Mouse (Mus musculus) cerebellum, adult 8-10 months (tissue): ENCODE measurements at regions not wholly inside any gene's neighbourhood (a gene's known extent, or its start where the extent isn't known, plus 50 kb on each side); places are given as distances from the start of the nearest gene placed in this dataset.

Source experiments
- DNase-seq: peaks from one replicate; pipeline ENCODE4 v3.0.0; 2022

DNA sequence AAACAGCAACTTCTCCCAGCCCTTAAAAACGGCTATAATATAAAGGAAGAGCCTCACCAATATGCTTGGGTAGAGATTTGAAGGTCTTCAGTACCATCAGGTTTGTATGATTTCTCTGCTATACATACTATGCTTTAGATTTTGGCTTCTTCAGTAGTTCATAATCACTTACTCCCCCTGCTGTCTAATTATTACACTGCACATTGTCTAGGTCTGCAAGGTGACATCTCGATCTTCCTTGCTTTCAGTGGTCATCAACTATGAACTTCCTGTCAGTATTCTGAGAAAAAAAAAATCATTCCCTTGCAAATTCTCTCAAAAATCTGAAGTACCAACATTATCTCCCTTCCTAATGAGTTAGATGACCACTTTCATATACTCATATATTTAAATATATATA is 225.4 kb upstream of the Galnt5 start:
- no peak for DNase-seq

DNA sequence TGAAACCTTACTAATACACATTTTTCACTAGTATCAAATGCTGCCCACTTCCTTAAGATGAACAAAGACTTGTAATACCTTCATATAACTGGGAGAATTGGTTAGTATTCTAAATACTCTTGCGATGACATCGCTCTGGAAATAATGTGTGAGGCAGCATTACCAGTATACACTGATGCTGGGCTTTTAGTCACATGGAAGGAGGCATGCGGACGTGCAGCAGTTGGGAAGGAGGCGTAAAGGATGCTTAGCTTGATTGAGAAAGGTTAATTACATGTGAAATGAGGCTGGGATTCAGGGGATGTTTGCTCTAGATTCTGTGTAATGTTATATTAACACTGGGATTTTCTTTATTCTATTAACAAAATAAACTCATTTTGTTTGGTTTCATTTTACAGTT is 221.5 kb upstream of the Galnt5 start:
- DNase-seq = no peak

DNA sequence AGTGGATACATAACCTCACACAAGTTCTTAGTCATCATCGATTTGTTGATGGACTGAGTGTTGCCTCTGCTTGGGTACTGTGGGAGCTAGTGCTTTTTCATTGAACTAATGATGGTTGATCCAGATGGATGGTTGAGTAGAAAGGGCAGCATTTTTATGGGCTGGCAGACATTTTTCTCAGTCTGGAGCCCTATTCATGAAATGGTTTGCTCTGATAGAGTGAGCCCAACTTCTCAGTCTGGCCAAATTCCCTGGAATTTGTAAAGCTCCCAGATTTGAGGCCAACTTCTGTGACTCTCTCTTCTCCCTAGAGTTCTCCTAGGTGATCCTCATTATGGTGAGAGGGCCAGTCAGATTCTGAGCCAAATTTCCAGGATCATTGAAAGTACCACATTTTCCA is 216.8 kb upstream of the Galnt5 start:
- DNase-seq = no peak

DNA sequence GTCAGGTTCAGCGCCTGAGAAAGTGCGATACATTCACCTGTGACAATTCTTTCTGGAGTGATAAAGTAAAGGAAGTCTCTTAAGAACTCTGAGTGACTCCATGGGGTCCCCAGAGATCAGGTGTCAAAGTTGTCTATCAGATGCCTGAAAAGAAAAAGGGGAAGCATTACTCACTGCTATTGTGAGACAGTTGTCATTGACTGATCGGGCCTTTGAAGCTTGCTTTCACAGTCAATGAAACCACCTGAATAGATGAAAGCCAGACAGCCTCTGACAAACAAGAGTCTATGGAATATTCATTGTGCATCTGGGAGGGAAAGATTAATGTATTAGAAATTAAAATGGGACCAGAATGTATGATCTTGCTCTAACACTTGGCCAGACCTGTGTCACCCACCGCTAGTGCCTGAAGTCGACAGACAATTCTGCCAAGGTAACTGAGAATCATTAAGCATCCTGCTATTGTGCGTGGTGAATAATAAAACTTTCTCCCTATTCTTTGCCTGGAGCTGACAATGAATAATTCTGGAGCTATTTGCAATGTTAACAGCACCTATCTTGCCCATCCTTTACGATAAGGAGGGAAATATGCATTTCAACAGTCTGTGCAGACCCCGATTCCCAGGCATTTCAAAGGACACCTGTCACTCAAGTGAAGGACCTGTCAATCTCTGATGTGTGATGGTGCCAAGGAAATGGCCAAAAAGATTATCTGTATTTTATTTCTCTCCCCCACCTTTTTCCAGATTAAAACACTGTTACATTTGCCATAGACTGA is 204.0 kb upstream of the Galnt5 start:
- no peak for DNase-seq

DNA sequence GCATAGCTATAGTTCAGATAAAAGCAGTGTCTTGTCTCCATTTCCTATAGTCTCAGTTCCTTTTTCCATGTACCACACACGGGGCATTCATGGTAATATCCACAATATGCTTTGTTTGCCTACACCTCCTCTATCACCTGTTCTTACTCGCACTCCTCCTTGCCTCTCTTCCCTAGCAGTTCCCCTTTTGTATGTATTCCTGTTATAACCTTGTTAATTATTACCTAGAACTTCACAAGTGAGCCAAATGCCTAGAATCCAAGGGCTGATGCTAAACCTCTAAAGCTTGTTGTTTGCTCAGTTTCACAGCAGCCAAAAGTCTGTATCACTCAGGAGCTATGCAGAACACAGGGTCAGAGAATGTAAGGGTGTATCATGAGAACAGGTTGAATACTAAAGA is 198.4 kb upstream of the Galnt5 start:
- DNase-seq = no peak

DNA sequence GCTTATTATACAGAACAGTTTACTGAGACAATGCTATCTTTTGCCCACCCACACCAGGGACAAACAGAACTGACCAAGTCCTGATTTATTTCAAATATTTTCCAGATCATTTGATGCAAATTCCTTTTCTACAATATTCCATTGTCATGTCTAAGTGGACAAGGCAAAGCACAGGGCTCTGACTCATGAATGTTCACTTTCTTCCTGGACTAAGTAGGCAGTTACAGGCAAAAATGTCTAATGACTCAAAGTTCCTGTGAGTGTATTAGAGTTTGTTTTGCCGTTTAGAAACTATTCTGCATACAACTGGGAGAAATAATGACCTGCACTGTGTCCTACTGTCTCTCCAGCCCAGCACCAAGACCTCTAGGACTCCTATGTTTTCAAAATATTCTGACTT is 189.8 kb upstream of the Galnt5 start:
- no peak for DNase-seq

DNA sequence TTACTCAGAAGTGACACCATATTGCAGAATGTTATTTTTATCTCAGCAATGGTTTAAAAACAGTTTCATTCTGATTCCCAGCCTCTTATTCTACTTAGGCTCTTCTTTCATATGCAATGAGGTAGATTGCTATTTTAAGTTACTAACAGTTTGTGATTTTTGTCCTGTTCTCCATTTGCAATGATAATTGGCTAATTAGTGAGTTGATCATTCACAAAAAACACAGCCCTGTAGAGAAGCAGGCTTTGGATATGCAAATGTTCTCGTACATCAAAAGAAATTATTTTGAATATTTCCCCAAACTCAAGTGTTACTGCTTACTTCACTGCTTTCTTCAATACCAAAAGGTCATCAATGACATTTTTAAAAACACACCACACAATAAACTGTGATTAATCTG is 184.7 kb upstream of the Galnt5 start:
- no peak for DNase-seq

DNA sequence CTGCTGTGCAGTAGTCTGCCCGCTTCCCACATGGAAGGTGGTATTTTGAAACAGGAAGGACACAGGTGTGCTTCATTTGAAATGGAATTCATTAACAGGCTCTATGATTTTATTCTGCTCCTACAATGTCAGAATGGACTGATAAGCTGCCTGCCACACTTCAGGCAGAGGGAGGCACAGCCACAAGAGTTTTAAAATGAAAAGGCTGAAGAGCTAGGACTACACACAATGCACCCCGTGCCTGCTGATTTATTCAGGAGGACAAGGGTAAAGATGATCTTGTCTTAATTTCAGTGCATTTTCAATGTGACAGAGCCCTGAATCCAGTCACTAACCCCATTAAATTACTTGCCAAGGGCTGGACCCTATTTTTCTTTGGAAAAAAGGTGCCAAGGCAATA is 177.3 kb upstream of the Galnt5 start:
- no peak for DNase-seq

DNA sequence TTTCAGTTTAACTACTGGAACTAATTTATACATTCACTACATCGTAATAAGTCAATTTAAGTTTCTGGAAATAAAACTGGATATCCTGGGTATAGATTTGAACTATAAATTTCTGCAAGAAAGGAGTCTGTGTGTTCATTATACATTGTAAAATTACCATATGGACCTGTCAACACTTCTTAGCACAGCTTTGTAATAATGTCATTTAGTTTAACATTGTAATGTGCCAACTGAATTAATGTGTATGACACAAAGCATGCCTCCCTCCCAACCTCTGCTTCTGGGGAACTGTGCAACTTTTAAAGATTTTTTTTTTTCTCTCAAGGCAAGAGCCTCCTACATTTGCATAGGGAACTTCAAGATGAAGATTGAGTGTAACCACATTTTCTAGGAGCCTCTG is 176.8 kb upstream of the Galnt5 start:
- no peak for DNase-seq

DNA sequence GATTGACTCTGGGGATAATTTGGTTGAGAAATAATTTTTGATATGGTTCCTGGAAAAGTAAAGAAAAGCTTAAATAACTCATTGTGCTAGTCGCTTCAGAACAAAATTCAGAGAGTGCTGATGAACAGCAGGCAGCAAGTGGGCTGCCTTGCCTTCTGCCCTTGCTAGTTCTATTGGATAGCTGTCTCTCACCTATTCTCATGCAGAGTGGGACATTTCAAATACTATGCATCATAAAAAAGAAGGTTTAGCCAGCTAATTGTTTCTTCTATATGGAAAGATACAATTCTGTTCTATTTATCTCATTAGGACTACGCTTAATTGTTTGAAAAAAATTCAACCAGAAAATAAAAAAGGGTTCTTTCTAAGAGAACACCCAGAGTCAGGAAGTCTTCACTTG is 169.4 kb upstream of the Galnt5 start:
- DNase-seq = no peak

DNA sequence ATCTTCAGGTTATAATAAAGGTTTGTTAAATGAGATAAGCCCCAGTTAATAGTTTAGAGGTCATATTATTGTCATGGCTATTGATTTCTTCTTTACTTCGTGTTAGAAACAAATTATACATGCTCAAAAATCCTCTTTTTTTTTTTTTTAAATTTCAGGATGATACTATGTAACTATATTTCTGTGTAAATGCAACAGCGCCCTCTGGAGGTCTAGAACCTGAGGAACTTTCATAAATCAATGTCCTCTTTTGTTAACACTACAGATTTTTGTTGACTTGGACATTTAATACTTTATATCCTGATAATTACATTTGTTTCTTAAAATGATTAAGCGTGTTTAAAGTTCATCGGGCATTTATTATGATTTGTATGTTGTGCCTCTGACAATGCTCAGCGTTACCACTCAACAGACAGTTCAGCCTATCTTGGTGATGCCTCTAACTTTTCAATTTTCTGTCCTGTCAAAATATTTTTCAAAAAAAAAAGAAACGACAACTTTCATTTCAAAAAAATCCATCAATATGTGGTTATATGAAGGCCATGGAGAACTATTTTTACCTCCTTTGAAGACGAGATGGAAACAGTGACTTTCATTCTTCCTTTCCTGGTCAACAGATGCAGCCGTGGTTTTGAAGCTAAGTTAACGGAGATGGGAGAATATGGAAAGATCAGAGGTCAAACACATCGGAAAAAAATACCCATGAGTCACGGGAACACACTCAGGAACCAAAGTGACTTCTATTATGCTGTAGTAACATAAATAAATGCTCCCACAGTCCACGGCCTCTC is 164.9 kb upstream of the Galnt5 start:
- peak; percentile 43 for DNase-seq

DNA sequence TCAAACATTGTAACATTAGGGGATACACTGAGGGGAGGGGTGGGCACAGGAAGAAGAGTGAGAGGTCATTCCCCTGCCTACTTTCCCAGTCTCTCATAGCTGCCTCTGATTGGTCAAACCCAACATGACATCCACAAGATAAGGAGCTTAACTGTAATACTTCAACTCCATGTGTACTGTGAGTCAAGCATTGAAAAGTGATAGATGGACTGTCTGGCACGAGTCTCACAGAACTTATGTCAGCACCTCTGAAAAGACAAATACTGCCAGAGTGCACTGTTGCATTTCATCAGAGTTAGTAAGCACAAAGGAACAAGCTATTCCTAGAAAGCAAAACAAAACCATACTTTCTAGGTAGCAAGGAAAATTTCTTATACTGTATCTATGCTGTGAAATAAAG is 152.5 kb upstream of the Galnt5 start:
- DNase-seq = no peak

DNA sequence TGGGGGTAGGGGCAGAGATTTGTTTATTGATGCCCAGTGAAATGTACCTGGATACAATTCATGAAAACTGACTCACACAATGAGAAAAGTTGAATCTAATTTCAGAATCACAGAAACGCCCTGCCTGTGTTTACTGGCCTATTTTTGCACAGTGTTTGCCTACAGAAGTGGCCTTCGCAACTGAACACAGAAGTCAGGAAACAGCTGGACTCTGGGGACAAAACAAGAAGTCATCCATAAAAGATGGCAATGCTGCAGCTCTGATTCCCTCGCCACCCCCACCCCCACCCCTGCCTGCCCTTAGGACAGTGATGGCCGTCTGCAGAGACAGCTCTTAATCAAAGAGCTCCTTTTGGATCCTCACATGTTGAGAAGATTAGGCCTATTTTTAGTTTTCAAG is 150.0 kb upstream of the Galnt5 start:
- DNase-seq = no peak

DNA sequence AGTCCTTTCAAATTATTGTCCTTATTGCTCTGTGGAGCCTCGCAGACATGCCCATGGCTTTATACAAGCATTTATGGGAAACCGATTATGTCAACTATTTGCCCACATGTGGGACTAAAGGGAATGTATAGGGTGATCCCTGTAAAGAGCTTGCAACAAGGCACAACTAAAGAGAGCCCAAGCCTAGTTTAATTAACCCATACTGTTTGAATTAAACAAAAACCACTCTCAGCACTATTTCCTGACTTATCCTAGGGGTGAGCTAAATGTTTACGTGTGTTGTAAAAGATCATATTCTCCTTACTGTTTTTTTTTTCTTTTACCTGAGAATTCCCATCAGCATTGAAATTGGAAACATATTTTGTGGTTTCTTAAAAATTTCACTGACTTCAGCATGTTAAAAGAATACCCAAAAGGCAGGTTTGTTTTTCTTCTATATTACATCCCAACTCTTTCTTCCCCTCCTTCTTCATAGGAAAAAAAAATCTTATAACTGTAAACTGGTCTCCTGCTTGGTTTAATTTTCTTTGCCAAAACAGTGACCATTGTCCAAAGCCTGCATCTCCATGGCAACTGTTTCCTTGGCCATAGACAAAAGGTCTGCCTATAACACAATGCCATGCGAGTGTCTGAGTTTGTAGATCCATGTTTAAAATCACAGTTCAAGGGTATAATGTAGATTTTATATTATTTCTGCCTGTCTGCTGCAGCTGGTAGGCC is 148.2 kb upstream of the Galnt5 start:
- no peak for DNase-seq

DNA sequence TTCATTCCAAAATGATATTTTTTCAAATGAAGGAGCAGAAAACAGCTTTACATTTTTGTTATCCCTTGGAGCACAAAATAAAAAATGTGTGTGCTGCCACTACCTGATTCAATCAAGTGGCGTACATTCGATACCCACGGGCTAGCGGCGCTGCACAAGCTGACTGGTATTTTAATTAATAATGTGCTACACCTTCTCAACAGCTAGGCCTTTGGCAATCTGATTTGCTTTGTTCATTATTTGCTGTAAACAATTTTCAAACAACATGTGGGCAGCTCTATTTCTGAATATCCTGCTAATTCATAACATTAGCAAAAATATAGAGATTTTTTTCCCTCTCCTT is 147.7 kb upstream of the Galnt5 start:
- DNase-seq = no peak

DNA sequence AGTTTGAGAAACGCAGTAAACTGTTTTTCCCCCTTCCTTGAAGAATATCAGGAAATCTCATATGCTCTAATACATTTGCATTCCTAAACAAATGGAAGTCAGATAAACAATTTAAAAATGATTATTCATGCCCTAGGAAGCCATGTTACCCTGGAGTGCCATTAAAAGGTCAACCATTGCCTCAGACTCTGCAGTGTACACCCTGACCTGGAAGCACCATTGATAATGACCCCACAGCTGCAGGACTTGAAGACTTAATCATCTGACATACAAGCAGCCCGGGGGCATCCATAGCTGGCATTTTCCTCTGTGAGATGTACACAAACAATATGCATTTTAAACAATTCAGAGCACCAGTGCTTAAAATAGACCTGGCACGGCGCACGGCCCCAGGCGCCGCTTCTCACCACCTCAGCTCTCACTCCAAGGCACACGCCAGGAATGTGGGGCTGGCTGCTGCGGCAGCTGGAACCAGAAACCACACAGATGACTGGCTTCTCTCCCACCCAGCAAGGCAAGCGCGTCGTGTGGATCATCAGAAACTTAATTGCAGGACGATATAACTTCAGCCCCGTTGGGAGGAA is 141.1 kb upstream of the Galnt5 start:
- no peak for DNase-seq

DNA sequence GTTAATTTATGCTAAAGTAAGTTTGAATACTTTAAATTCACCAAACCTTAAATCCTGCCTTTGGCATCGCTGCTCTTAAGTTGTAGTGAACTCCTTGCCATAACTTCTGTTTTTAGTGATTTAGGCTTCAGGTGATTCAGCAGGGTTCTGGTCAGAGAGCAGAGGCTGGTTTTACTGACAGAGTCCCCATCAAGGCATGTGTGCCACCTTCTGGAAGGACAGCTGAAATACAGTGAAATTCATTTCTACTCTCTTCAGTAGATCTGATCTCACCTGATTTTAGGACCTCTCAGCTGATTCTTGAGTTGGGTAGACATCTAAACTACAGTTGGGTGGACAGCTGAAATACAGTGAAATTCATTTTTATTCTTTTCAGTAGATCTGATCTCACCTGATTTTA is 132.4 kb upstream of the Galnt5 start:
- no peak for DNase-seq

DNA sequence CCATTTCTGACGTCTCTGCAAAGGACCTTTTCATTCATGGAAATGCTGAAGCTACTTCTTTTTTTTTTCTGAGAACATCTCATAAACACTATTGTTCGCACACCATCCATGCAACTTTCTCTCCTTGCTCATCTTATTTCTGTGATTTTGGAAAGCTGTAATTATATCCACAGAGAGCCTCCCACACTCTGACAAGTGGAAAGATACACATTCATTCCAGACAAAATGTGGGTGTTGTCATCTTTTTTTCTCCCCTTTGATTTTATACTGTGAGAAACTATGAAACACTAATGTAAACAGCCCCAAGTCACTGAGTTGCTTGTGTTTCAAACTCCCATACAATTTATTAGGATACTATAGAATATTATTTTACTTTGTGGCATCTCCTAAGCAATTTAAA is 129.6 kb upstream of the Galnt5 start:
- DNase-seq = no peak

DNA sequence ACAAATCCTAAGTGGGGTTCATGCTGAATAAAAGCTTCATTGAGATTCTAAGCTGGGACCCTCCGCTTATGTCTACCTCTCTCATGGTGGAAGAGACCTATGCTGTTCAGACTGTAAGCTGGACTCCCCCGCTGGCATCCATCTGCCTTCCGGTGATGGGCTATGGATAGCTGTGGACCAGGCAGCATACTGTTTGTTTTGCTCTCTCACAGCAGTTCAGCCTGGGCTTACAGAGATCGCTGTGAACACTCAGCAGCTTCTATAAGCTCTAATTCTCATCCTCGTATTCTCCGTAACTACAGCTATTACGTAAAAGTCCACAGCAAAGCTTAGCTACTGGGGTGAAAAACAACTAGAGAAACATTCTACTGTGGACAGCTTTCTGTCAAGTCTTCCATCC is 97.5 kb upstream of the Galnt5 start:
- DNase-seq = peak; percentile 56

DNA sequence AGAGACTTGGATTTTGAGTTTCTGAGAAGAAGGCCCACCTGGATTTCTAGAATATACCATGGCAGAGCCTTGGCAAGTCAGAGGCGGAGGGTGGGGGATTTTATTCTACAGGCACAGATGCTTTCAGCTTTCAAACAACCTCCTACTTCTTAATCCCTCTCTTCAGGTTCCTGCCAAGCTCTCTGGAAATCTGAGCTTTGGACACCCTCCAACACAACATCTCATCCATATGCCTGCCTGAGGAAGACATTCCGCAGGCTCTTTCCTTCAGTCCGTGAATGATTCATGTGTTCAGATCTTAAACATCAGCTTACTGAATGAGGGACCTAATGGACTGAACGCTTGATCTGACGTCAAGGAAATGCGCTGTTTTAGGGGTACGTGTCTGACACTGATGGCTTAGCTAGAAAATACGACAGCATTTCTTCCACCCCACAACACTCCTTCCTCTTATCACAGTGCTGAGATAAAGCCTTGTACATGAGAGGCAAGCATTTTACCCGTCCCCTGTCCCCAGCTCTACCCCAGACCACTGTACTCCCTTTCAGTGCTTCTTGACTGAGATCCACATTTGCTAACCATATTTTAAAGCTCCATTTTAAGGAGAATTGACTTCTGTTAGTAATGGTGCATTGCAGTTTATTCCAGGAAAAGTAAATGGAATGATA is 97.0 kb upstream of the Galnt5 start:
- peak; percentile 81 for DNase-seq

DNA sequence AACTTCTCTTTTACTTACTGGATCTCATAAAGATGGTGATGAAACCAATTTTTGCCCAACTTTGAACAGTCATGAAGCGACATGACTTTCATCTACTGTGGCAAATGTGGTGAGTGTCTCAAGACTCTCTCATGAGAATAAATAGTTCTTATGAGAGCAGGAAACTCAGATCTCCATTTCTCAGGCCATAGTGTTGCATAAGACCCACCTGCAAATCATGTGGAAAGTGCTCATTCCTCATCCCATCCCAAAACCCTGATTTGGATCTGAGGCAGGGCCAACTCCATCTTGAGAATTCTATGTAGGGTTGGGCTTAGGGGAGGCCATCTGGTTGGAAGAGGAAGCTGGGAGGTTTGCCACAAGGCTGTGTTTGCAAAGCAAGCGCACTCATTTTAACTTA is 92.5 kb upstream of the Galnt5 start:
- DNase-seq = peak; percentile 53

DNA sequence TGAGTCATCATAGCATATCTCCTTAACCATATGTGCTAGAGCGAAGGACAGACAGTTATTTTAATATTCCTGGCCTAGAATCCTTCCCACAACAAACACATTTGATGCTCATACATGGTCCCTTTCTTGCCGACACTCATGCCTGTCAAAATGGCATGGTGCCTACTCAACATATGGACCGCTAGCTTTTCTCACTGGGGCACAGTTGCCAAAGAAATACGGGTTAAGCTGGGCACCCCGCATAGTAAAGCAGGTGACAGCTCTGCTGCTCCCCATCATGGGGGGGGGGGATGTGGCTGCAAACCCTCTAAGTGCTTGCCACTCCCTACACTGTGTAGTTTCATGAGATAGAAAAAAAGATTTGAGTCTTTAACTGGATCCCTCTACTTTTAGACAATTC is 90.7 kb upstream of the Galnt5 start:
- DNase-seq = peak; percentile 90

DNA sequence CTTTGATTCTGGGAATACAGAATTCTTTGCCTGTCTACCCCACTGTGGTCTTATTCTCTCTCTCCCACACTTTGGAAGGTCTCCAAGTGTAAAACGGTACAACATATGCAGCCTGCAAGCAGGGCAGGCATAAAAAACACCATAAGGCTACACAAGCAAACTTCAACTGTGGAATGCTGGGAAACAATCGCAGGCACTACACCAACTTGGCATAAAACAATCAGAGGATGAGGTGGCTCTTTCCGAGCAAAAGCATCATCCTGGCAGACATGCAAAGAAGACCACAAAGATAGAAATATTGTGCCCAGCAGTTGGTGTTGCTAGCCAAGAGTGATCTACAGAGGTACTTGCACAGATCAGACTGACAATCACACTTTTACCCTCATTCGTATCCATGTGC is 88.0 kb upstream of the Galnt5 start:
- peak; percentile 40 for DNase-seq
